Mouse (Mus musculus) hindbrain, postnatal 0 days (tissue): ENCODE measurements around the gene Ube2n. TPM values are rescaled to one million over a fixed set of nuclear protein-coding genes. Genes with fewer than 3 reads are reported as not detected.

Experiments used
- ATAC-seq: fragments of 200-750 bp; cut with Nextera tagmentation; 2 replicates; pipeline ENCODE4 v1.8.0; 2017; ENCODE audit warnings: mild to moderate bottlenecking, moderate TSS enrichment, moderate library complexity
- DNase-seq: peaks from one replicate; pipeline ENCODE4 v3.0.0-alpha.2; 2015; ENCODE audit warnings: low spot score
- H3K27ac ChIP-seq: fragments of 300-500 bp; sonication (generic); 2 replicates; pipeline ENCODE4 v1.5.1; 2014; ENCODE audit warnings: mild to moderate bottlenecking
- H3K27me3 ChIP-seq: fragments of 300-500 bp; sonication (generic); 2 replicates; pipeline ENCODE4 v1.6.1; 2014; ENCODE audit warnings: low read length, mixed read lengths; ENCODE audit not compliant: insufficient read depth
- H3K36me3 ChIP-seq: fragments of 300-500 bp; sonication (generic); 2 replicates; pipeline ENCODE4 v1.6.1; 2014; ENCODE audit warnings: low read length, mixed read lengths; ENCODE audit not compliant: insufficient read depth
- H3K4me1 ChIP-seq: fragments of 300-500 bp; sonication (generic); 2 replicates; pipeline ENCODE4 v1.6.1; 2014; ENCODE audit warnings: antibody characterized with exemption, low read length, mixed read lengths; ENCODE audit not compliant: insufficient read depth
- H3K4me2 ChIP-seq: fragments of 300-500 bp; sonication (generic); 2 replicates; pipeline ENCODE4 v1.6.1; 2014; ENCODE audit warnings: low read depth, mild to moderate bottlenecking, low read length, moderate library complexity, mixed read lengths
- H3K4me3 ChIP-seq: fragments of 300-500 bp; sonication (generic); 2 replicates; pipeline ENCODE4 v1.5.1; 2014; ENCODE audit warnings: low read length
- H3K9ac ChIP-seq: fragments of 300-500 bp; sonication (generic); replicated peaks from 2 replicates; pipeline ENCODE4 v1.6.1; 2014; ENCODE audit warnings: mild to moderate bottlenecking, low read length, moderate library complexity, mixed read lengths
- H3K9me3 ChIP-seq: fragments of 300-500 bp; sonication (generic); 2 replicates; pipeline ENCODE4 v1.6.1; 2016; ENCODE audit warnings: low read length, mixed read lengths
- CTCF ChIP-seq: IDR thresholded peaks from 2 replicates; pipeline ENCODE4 v1.5.1; 2016; ENCODE audit warnings: antibody characterized with exemption, control low read depth, low read depth
- WGBS: fragments of 180-500 bp; shearing (Covaris S2); extraction: QIAGEN DNeasy Blood & Tissue Kit; methylation state at CpG from one replicate; pipeline ENCODE4 v1.1.7; 2014; 5-methylcytosine and 5-hydroxymethylcytosine counted together
- polyA plus RNA-seq: library from polyadenylated mRNA; unstranded; fragments of >200 nt; fragmentation: Nextera tagmentation; extraction: Ambion mirVana; gene quantifications from 2 replicates; pipeline ENCODE4 v1.2.1, GENCODE M21; 2015
- total RNA-seq: library from RNA; depleted of rRNA; stranded (reverse); fragments of >200 nt; gene quantifications from 2 replicates; pipeline ENCODE4 v1.2.3, GENCODE M21; 2014

Ube2n gene
- total and polyA plus RNA-seq, 2 experiments from 2014 or later = 203 to 333 TPM

DNA sequence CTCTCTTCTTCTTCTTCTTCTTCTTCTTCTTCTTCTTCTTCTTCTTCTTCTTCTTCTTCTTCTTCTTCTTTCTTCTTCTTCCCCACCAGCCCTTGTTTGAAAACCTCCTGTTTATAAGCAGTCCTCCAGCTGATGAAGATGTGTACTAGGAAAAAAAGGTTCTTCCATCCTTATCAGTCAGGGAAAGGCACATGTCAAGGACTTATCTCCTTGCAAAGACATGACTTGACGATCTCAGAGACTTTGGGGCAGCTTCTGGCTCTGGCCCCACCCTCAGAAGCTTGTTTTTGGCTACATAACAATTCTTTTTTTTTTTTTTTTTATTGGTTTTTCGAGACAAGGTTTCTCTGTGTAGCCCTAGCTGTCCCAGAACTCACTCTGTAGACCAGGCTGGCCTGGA lies 54.5 kb downstream of the Ube2n start:
- no peaks in the 10 kb centered on the region for H3K4me1 ChIP-seq
- H3K9me3 ChIP-seq = no peaks in the 10 kb centered on the region
- WGBS = 67% methylated on average over 2 of the region's 2 CpGs
- H3K36me3 ChIP-seq = no peaks in the 10 kb centered on the region
- no peak overlapping the region for H3K4me2 ChIP-seq
- H3K9ac ChIP-seq = no peak overlapping the region
- H3K4me3 ChIP-seq = no peak overlapping the region
- no peak for TF ChIP-seq CTCF
- H3K27me3 ChIP-seq = no peaks in the 10 kb centered on the region
- no peak for DNase-seq
- no peak overlapping the region for H3K27ac ChIP-seq
- ATAC-seq = no peak

DNA sequence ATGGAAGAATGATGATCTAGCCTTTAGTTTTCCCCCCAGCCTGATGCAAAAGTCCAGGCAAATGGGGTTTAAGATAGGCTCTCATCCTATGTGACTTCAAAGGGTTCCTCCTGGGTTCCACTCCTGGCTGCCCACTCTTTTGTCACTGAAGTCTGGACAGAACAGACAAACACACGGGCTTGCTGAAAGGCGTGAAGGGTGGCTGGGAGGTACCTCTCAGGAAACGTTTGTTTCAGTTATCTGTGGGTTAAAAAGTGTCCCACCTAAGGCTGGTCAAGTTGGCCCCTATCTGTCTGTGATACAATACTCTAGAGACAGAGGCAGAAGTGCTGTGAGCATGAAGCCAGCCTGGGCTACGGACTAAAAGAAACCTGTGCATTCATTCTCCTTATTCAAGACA lies 60.0 kb downstream of the Ube2n start:
- Histone ChIP-seq H3K27ac (no peak overlapping the region), H3K4me2 (no peak overlapping the region), H3K27me3 (no peaks in the 10 kb centered on the region), H3K4me1 (no peaks in the 10 kb centered on the region), H3K36me3 (no peaks in the 10 kb centered on the region), H3K9ac (no peak overlapping the region), H3K4me3 (no peak overlapping the region), H3K9me3 (no peaks in the 10 kb centered on the region)
- TF ChIP-seq CTCF = no peak
- DNase-seq (no peak), ATAC-seq (no peak)
- whole genome bisulfite sequencing = 73% methylated on average over 4 of the region's 4 CpGs

DNA sequence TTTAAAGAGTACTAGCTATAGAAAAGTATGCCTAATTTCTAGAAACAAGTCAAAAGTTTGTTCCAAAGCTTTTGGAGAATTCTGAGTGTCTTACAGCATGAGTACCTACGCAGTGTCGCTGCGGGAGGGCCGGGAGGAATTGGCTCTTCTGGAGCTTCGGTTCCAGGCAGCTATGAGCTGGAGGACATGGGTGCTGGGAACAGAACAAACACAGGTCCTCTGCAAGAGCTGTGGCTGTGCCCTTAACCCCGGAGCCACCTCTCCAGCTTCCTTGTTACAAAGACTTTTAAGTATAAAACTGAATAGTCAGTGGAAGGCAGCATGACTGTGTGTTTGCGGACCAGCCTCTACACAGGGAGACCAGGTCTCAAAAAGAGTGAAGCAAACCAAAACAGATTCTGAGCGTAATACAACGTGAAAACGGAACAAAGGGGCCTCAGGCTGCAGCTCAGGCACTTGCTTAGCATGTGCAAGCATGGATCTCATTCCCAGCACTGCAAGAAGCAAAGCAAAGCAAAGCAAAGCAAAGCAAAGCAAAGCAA lies 61.0 kb downstream of the Ube2n start:
- no peak for TF ChIP-seq CTCF
- Histone ChIP-seq H3K4me3 (no peak overlapping the region), H3K9ac (no peak overlapping the region), H3K27me3 (no peaks in the 10 kb centered on the region), H3K27ac (no peak overlapping the region), H3K4me1 (no peaks in the 10 kb centered on the region), H3K36me3 (no peaks in the 10 kb centered on the region), H3K4me2 (no peak overlapping the region), H3K9me3 (no peaks in the 10 kb centered on the region)
- no peak for ATAC-seq
- no peak for DNase-seq
- 75% methylated on average over 10 of the region's 10 CpGs for WGBS

DNA sequence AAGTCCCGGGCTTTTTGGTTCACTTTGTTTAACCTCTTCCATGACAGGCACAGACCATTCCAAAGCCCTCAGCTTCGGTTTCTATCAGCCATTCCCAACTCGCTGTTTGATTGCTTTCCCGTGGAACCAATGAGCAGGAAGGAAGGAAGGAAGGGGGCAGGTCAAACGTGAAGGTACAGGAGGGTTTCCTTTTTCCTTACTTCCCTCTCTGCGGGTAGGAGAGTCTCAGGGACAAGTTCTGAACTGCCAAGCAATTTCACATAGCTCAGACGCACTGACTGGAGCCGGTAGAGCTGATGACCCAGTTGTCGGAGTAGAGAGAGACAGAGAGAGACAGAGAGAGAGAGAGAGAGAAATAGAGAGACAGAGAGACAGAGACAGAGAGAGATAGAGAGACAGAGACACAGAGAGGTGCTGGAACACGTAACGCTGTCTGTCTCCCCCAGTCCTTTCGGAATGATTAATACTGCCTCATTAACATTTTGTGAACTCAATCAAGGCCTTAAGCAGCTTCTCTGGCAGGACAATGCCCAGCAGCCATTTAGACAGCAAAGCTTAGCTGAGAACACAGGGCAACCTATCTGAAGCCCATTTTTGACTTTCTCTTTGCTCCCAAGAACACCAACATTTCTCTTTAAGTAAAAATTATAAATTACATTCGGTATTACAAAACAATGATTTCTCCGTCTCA lies 62.1 kb downstream of the Ube2n start:
- Histone ChIP-seq H3K4me2 (no peak overlapping the region), H3K27me3 (no peaks in the 10 kb centered on the region), H3K9ac (no peak overlapping the region), H3K36me3 (no peaks in the 10 kb centered on the region), H3K27ac (no peak overlapping the region), H3K4me3 (no peak overlapping the region), H3K4me1 (no peaks in the 10 kb centered on the region), H3K9me3 (no peaks in the 10 kb centered on the region)
- WGBS = 43% methylated on average over 14 of the region's 14 CpGs
- no peak for TF ChIP-seq CTCF
- DNase-seq (peak; percentile 34), ATAC-seq (no peak)

DNA sequence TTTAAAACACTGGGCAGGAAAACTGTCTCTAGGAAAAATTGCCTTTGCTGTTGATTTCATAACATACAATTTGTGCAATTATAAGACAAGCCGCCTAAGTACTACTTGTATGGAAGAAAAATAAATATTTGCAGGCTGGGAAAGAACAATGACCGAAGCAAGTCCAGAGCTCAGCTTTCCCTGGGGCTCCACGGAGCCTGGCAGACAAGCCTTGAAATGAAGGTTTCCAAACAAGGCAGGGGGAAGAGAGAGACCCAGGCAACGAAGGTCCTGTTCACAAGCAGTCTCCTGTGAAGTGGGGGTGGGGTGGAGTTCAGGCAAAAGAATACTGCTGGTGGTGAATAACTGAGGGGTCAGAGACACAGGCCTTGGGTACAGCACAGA lies 62.6 kb downstream of the Ube2n start:
- ATAC-seq = no peak

DNA sequence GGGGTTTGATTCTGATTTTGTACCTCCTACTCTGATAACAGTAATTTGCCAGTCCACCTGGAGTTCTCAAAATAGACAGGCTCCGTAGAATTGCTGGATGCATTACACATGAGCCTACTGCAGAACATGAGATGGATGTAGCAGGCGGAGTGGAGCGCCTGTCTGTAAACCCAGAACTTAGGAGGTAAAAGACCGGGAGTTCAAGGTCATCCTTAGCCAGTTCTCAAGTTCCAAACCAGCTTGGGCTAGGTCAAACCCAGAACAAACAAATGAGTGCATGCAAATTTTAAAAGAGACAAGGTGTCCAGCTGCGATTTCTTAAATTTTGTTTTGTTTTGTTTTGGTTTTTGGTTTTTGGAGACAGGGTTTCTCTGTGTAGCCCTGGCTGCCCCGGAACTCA lies 70.6 kb downstream of the Ube2n start:
- Histone ChIP-seq H3K4me3 (no peak overlapping the region), H3K27ac (no peak overlapping the region), H3K27me3 (no peaks in the 10 kb centered on the region), H3K36me3 (no peaks in the 10 kb centered on the region), H3K9me3 (no peaks in the 10 kb centered on the region), H3K4me2 (no peak overlapping the region), H3K4me1 (no peaks in the 10 kb centered on the region), H3K9ac (no peak overlapping the region)
- DNase-seq = no peak
- TF ChIP-seq CTCF = no peak
- 92% methylated on average over 6 of the region's 6 CpGs for WGBS
- ATAC-seq = no peak

More for the DNA sequence above, 62.6 kb downstream of the Ube2n start:
- TF ChIP-seq CTCF = no peak
- Histone ChIP-seq H3K9me3 (no peaks in the 10 kb centered on the region), H3K4me3 (no peak overlapping the region), H3K27ac (no peak overlapping the region), H3K36me3 (no peaks in the 10 kb centered on the region), H3K4me1 (no peaks in the 10 kb centered on the region), H3K27me3 (no peaks in the 10 kb centered on the region), H3K4me2 (no peak overlapping the region), H3K9ac (no peak overlapping the region)
- 21% methylated on average over 4 of the region's 4 CpGs for WGBS
- no peak for DNase-seq

DNA sequence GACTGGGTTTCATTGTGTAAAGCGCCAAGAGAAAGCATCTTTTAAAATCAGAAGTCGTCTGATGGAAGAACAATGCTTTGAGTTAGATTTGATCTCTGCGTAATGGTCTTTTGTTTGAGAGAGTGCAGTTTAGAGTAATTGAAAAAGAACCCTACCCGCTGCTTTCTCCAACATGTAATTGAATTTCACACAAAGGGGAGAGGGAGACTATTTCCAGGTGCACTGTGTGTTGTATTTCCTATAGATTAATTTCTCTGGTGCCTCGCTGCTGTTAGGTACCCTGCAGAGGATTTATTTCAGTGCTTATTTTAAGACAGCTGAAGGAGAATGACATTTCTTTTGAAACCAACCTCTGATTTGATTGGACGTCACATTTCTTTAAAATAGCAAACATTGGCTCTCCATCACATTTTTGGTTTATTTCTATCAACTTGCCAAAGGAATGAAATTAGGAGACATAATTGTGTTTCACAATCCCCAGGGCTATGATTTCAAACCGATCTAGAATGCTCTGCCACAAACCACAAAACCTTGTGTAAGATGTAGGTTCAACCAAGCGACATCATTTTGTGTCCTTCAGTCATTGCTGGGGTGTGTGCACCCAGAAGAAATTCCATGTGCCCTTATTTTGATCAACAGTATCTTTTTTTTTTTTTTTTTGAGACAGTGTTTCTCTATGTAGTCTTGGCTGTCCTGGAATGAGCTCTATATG lies 72.7 kb downstream of the Ube2n start:
- ATAC-seq = no peak
- no peaks in the 10 kb centered on the region for H3K27me3 ChIP-seq
- H3K4me1 ChIP-seq = no peaks in the 10 kb centered on the region
- DNase-seq = no peak
- no peak overlapping the region for H3K4me3 ChIP-seq
- 53% methylated on average over 8 of the region's 8 CpGs for WGBS
- no peak overlapping the region for H3K9ac ChIP-seq
- no peak overlapping the region for H3K27ac ChIP-seq
- TF ChIP-seq CTCF = no peak
- H3K9me3 ChIP-seq = no peaks in the 10 kb centered on the region
- no peak overlapping the region for H3K4me2 ChIP-seq
- no peaks in the 10 kb centered on the region for H3K36me3 ChIP-seq
